Mouse (Mus musculus) limb, embryonic 15.5 days (tissue): ENCODE data around the gene Gm15293. TPM values are rescaled to one million over a fixed set of nuclear protein-coding genes. Genes with fewer than 3 reads are reported as not detected.
"Not testable (repeated sequence)": the region's sequence is repeated elsewhere in the genome, so short reads cannot be mapped to it uniquely, and the experiment has no call there.

Experiments
- ATAC-seq: fragments of 200-750 bp; cut with Nextera tagmentation; 2 replicates; pipeline ENCODE4 v1.8.0; 2017; ENCODE audit warnings: low read depth, moderate TSS enrichment; ENCODE audit not compliant: insufficient number of reproducible peaks, low FRiP score, low TSS enrichment
- H3K27ac ChIP-seq: fragments of 300-500 bp; sonication (generic); 2 replicates; pipeline ENCODE4 v1.5.1; 2015; ENCODE audit warnings: moderate library complexity, mild to moderate bottlenecking, inconsistent platforms
- H3K27me3 ChIP-seq: fragments of 300-500 bp; sonication (generic); 2 replicates; pipeline ENCODE4 v1.6.1; 2015; ENCODE audit warnings: inconsistent platforms
- H3K36me3 ChIP-seq: fragments of 300-500 bp; sonication (generic); 2 replicates; pipeline ENCODE4 v1.6.1; 2015; ENCODE audit warnings: inconsistent platforms
- H3K4me1 ChIP-seq: fragments of 300-500 bp; sonication (generic); 2 replicates; pipeline ENCODE4 v1.6.1; 2015; ENCODE audit warnings: inconsistent platforms
- H3K4me2 ChIP-seq: fragments of 300-500 bp; sonication (generic); 2 replicates; pipeline ENCODE4 v1.6.1; 2015; ENCODE audit warnings: mild to moderate bottlenecking, inconsistent platforms
- H3K4me3 ChIP-seq: fragments of 300-500 bp; sonication (generic); 2 replicates; pipeline ENCODE4 v1.5.1; 2015; ENCODE audit warnings: mild to moderate bottlenecking, inconsistent platforms
- H3K9ac ChIP-seq: fragments of 300-500 bp; sonication (generic); 2 replicates; pipeline ENCODE4 v1.6.1; 2015; ENCODE audit warnings: inconsistent platforms
- H3K9me3 ChIP-seq: fragments of 300-500 bp; sonication (generic); 2 replicates; pipeline ENCODE4 v1.6.1; 2016; ENCODE audit warnings: inconsistent platforms
- WGBS: fragments of 180-500 bp; shearing (Covaris S2); methylation state at CpG from one replicate; pipeline ENCODE4 v1.1.7; 2015; 5-methylcytosine and 5-hydroxymethylcytosine counted together
- polyA plus RNA-seq: library from polyadenylated mRNA; unstranded; fragments of >200 nt; fragmentation: Nextera tagmentation; extraction: Ambion mirVana; gene quantifications from 2 replicates; pipeline ENCODE4 v1.2.1, GENCODE M21; 2015

Gene Gm15293
- polyA plus RNA-seq, result not detected in 2 replicates

GRCm38 (mm10) chr8:21201261-21201660 is at the start of gene Gm15293:
Gm15293 (plus strand) TSS chr8:21201561.
- no CpG with 5 or more reads among the region's 1 CpGs for WGBS
- not testable (repeated sequence) for H3K27ac ChIP-seq, H3K9me3 ChIP-seq, H3K4me1 ChIP-seq, ATAC-seq, H3K4me2 ChIP-seq, H3K36me3 ChIP-seq, H3K4me3 ChIP-seq, H3K27me3 ChIP-seq, H3K9ac ChIP-seq

DNA sequence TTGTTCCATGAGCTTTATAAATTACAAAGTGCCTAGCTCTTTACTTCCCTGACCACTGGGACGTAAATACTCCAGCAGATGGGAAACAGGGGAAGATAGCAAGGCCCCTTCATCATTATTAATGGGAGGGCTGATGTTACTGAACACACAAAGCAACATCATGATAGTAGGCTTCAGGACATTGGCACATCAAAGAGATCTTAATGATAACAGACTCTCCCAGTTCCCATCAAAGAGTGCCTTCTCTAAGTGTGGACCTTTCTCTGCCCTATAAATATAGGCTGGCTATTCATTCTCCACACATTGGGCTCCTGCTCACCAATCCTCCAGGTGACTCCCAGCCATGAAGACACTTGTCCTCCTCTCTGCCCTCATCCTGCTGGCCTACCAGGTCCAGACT is 39.4 kb upstream of the Gm15293 start, which contains the start of gene Defa22:
Gene Defa22 (plus strand): TSS at position 301 of the 400 bp plus-strand sequence.
- not testable (repeated sequence) for ATAC-seq, H3K9ac ChIP-seq, H3K36me3 ChIP-seq, H3K4me3 ChIP-seq, H3K27me3 ChIP-seq, H3K27ac ChIP-seq, H3K4me1 ChIP-seq, H3K4me2 ChIP-seq, H3K9me3 ChIP-seq
- no CpG with 5 or more reads among the region's 1 CpGs for WGBS

DNA sequence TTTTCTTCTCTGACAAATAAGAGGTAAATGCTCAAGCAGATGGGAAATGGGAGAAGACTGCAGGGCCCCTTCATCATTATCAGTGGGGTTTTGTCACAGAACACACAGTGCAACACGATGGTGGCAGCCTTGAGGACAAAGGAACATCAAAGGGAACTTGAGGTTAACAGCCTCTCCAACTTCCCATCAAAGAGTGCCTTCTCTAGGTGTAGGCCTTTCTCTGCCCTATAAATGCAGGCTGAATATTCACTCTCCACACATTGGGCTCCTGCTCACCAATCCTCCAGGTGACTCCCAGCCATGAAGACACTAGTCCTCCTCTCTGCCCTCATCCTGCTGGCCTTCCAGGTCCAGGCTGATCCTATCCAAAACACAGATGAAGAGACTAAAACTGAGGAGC is 10.0 kb upstream of the Gm15293 start, which contains the start of gene Defa31:
Gene Defa31 (plus strand): TSS at position 301 of the 400 bp plus-strand sequence.
- WGBS, result no CpG with 5 or more reads among the region's 1 CpGs
- H3K4me3 ChIP-seq, H3K27me3 ChIP-seq, H3K4me1 ChIP-seq, H3K9me3 ChIP-seq, H3K27ac ChIP-seq, H3K4me2 ChIP-seq, H3K9ac ChIP-seq, ATAC-seq, H3K36me3 ChIP-seq: not testable (repeated sequence)

Other genes starting within 250 kb of the Gm15293 start
- gene Defa21, start 176.0 kb upstream of the Gm15293 start, polyA plus RNA-seq, result not detected in 2 replicates
- gene Defa23, start 146.5 kb upstream of the Gm15293 start, polyA plus RNA-seq, result not detected in 2 replicates
- not detected in 2 replicates for gene Defa35, start 136.5 kb upstream of the Gm15293 start, polyA plus RNA-seq
- gene Defa25, start 117.1 kb upstream of the Gm15293 start, polyA plus RNA-seq, result not detected in 2 replicates
- gene Gm14851, start 105.5 kb upstream of the Gm15293 start, polyA plus RNA-seq, result not detected in 2 replicates
- not detected in 2 replicates for gene Defa30, start 66.9 kb upstream of the Gm15293 start, polyA plus RNA-seq
- gene Defa22, start 39.3 kb upstream of the Gm15293 start, polyA plus RNA-seq, result not detected in 2 replicates
- not detected in 2 replicates for gene Defa31, start 9.9 kb upstream of the Gm15293 start, polyA plus RNA-seq
- gene Gm15292, start 48.2 kb downstream of the Gm15293 start, polyA plus RNA-seq, result not detected in 2 replicates
- not detected in 2 replicates for gene Defa27, start 114.0 kb downstream of the Gm15293 start, polyA plus RNA-seq
- not detected in 2 replicates for gene Defa29, start 125.5 kb downstream of the Gm15293 start, polyA plus RNA-seq
- gene Defa2, start 177.0 kb downstream of the Gm15293 start, polyA plus RNA-seq, result not detected in 2 replicates
- not detected in 2 replicates for gene Defa33, start 190.2 kb downstream of the Gm15293 start, polyA plus RNA-seq
- not detected in 2 replicates for gene Defa36, start 225.8 kb downstream of the Gm15293 start, polyA plus RNA-seq